Mouse (Mus musculus) forebrain, embryonic 15.5 days (tissue): ENCODE data around the gene 1700016C15Rik. TPM values are rescaled to one million over a fixed set of nuclear protein-coding genes. Genes with fewer than 3 reads are reported as not detected.

Experiments used
- ATAC-seq: fragments of 200-750 bp; cut with Nextera tagmentation; replicated peaks from 2 replicates; pipeline ENCODE4 v1.8.0; 2017; ENCODE audit warnings: mild to moderate bottlenecking, moderate TSS enrichment, moderate library complexity
- H3K27ac ChIP-seq: fragments of 300-500 bp; sonication (generic); replicated peaks from 2 replicates; pipeline ENCODE4 v1.5.1; 2015; ENCODE audit warnings: mild to moderate bottlenecking, inconsistent platforms
- H3K27me3 ChIP-seq: fragments of 300-500 bp; sonication (generic); 2 replicates; pipeline ENCODE4 v1.6.1; 2015; ENCODE audit warnings: inconsistent platforms
- H3K36me3 ChIP-seq: fragments of 300-500 bp; sonication (generic); 2 replicates; pipeline ENCODE4 v1.6.1; 2015; ENCODE audit warnings: mild to moderate bottlenecking, inconsistent platforms
- H3K4me1 ChIP-seq: fragments of 300-500 bp; sonication (generic); 2 replicates; pipeline ENCODE4 v1.6.1; 2015; ENCODE audit warnings: inconsistent platforms
- H3K4me2 ChIP-seq: fragments of 300-500 bp; sonication (generic); replicated peaks from 2 replicates; pipeline ENCODE4 v1.6.1; 2015; ENCODE audit warnings: mild to moderate bottlenecking, inconsistent platforms
- H3K4me3 ChIP-seq: fragments of 300-500 bp; sonication (generic); 2 replicates; pipeline ENCODE4 v1.5.1; 2015; ENCODE audit warnings: mild to moderate bottlenecking, inconsistent platforms
- H3K9ac ChIP-seq: fragments of 300-500 bp; sonication (generic); replicated peaks from 2 replicates; pipeline ENCODE4 v1.6.1; 2015; ENCODE audit warnings: mild to moderate bottlenecking, inconsistent platforms
- H3K9me3 ChIP-seq: fragments of 300-500 bp; sonication (generic); 2 replicates; pipeline ENCODE4 v1.6.1; 2016; ENCODE audit warnings: inconsistent platforms
- WGBS: fragments of 180-500 bp; shearing (Covaris S2); methylation state at CpG from one replicate; pipeline ENCODE4 v1.1.7; 2015; ENCODE audit warnings: mixed read lengths; 5-methylcytosine and 5-hydroxymethylcytosine counted together
- polyA plus RNA-seq: library from polyadenylated mRNA; unstranded; fragments of >200 nt; fragmentation: Nextera tagmentation; extraction: Ambion mirVana; gene quantifications from 2 replicates; pipeline ENCODE4 v1.2.1, GENCODE M21; 2015

1700016C15Rik gene
- polyA plus RNA-seq, 1 experiment from 2014 or later, result not detected

GRCm38 (mm10) chr1:177719029-177719427 lies 10.6 kb upstream of the 1700016C15Rik start:
- no peak overlapping the region for H3K9ac ChIP-seq
- H3K4me3 ChIP-seq, result no peak overlapping the region
- ATAC-seq, result peak; percentile 68
- no peaks in the 10 kb centered on the region for H3K9me3 ChIP-seq
- no peaks in the 10 kb centered on the region for H3K36me3 ChIP-seq
- WGBS, result 83% methylated on average over 3 of the region's 3 CpGs
- H3K27ac ChIP-seq, result no peak overlapping the region
- peaks cover 22% of the 10 kb centered on the region for H3K27me3 ChIP-seq
- H3K4me2 ChIP-seq, result no peak overlapping the region
- peaks cover 7% of the 10 kb centered on the region for H3K4me1 ChIP-seq

- H3K9ac ChIP-seq, result no peak overlapping the region
- H3K36me3 ChIP-seq, result no peaks in the 10 kb centered on the region
- ATAC-seq, result no peak
- no peak overlapping the region for H3K4me3 ChIP-seq
- no peak overlapping the region for H3K27ac ChIP-seq
- WGBS, result 75% methylated on average over 4 of the region's 4 CpGs
- no peak overlapping the region for H3K4me2 ChIP-seq
- H3K9me3 ChIP-seq, result no peaks in the 10 kb centered on the region
- H3K4me1 ChIP-seq, result no peaks in the 10 kb centered on the region
- H3K27me3 ChIP-seq, result peaks cover 7% of the 10 kb centered on the region; the same call in 1 of the 2 replicates
Measured at GRCm38 (mm10) chr1:177723786-177724185, 5.8 kb upstream of the 1700016C15Rik start.

GRCm38 (mm10) chr1:177726870-177727269 lies 2.7 kb upstream of the 1700016C15Rik start:
- H3K36me3 ChIP-seq, result no peaks in the 10 kb centered on the region
- WGBS, result 84% methylated on average over 5 of the region's 5 CpGs
- ATAC-seq, result no peak
- H3K9ac ChIP-seq, result no peak overlapping the region
- H3K9me3 ChIP-seq, result no peaks in the 10 kb centered on the region
- H3K4me1 ChIP-seq, result no peaks in the 10 kb centered on the region
- no peak overlapping the region for H3K4me3 ChIP-seq
- no peak overlapping the region for H3K4me2 ChIP-seq
- no peaks in the 10 kb centered on the region for H3K27me3 ChIP-seq
- H3K27ac ChIP-seq, result no peak overlapping the region

DNA sequence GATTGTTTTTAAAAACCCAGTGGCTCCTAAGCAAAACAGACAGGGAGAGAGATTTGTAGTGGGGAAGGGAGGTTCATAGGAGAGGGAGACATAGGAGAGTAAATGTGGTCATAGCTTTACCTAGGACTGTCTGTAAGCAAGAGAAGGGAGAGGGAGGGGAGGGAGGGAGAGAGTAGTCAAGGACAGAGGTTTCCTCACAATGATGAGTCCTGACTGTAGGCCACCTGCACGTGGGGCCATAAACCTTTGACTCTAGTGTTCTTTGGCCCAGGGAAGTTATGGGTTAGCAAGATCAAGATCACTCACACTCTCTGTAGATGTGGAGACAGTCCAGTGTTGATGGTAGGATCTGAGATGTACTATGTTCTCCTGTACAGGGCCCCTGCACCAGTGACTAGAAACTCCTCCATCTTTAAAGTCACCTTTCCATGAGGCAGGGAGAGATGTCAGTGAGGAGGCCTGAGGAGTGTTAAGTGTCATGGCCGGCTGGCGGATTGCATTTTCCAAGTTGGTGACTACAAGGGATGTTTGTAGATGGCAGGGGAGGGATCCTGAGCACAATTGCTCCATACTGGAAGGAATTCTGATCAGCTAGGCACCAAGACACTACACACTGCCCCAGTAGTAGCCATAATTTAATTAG lies 1.6 kb upstream of the 1700016C15Rik start:
- Histone ChIP-seq H3K9me3 (no peaks in the 10 kb centered on the region), H3K27ac (no peak overlapping the region), H3K4me3 (no peak overlapping the region), H3K27me3 (no peaks in the 10 kb centered on the region), H3K9ac (no peak overlapping the region), H3K4me2 (no peak overlapping the region), H3K4me1 (no peaks in the 10 kb centered on the region), H3K36me3 (no peaks in the 10 kb centered on the region)
- ATAC-seq, result no peak
- WGBS, result 95% methylated on average over 3 of the region's 3 CpGs

DNA sequence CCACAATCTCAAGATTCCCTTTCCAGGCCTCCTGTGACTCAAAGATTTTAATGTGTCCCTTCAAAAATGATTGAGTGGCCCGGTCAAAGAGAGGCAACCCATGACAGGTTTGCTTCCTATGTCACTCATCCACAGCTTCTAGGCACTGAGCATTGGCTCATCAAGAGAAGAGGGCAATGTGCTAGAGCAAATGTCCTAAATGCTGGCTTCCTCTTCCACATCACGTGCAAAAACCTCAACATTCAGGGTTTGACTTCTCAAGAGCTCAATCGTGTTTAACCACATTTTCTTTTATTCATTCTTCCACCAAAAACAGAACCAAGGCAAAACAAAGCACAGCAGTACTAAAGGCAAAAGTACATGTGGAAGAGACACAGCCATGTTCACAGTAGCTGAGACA lies 2.4 kb downstream of the 1700016C15Rik start:
- ATAC-seq, result no peak
- no peak overlapping the region for H3K4me3 ChIP-seq
- 89% methylated on average over 3 of the region's 3 CpGs for WGBS
- no peaks in the 10 kb centered on the region for H3K36me3 ChIP-seq
- no peak overlapping the region for H3K4me2 ChIP-seq
- H3K9me3 ChIP-seq, result no peaks in the 10 kb centered on the region
- no peaks in the 10 kb centered on the region for H3K27me3 ChIP-seq
- H3K27ac ChIP-seq, result no peak overlapping the region
- H3K4me1 ChIP-seq, result no peaks in the 10 kb centered on the region
- no peak overlapping the region for H3K9ac ChIP-seq

DNA sequence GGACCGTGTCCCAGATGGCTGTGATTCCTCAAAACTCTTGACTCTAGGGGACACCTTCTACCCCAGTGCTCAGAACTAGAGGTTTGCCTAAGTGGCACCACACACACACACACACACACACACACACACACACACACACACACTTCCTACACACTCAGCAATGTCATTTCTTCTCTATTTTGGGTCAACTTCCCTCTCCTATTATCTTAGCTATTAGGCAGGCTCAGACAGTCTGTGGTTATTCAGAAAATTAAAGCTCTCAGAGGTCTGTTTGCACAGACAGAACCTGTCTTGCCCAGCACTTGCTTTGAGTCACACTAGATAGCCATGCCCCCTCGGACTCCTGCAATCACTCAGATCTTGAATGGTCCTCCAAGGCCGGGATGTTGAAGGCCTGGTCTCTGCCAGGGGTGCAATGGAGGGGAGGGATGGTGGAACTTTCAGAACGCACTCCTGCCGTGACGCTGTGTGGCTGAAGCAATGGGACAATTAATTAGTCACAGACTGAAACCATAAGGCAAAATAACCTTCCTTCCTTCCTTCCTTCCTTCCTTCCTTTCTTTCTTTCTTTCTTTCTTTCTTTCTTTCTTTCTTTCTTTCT lies 8.0 kb downstream of the 1700016C15Rik start:
- no peak overlapping the region for H3K9ac ChIP-seq
- WGBS, result 67% methylated on average over 6 of the region's 6 CpGs
- no peaks in the 10 kb centered on the region for H3K4me1 ChIP-seq
- H3K4me3 ChIP-seq, result no peak overlapping the region
- no peak overlapping the region for H3K27ac ChIP-seq
- no peak for ATAC-seq
- H3K9me3 ChIP-seq, result no peaks in the 10 kb centered on the region
- H3K4me2 ChIP-seq, result no peak overlapping the region
- no peaks in the 10 kb centered on the region for H3K27me3 ChIP-seq
- H3K36me3 ChIP-seq, result no peaks in the 10 kb centered on the region

DNA sequence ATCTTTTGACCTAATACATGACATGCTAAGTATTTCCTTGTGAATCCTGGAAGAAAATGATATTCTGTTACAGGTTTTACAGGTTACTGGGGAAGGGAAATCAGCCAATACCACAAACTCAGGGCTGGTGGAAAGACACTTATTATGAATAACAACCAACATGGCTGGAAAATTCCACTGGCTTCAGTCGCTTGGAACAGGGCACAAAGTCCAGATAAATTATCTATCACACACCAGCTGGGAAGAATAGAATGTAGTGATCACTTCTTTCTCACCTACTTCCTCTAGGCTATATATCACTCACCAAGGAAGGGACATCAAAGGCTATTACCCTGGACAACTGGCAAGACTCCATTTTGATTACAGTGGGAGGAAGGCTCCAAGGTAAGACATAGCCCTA lies 11.1 kb downstream of the 1700016C15Rik start:
- H3K36me3 ChIP-seq, result no peaks in the 10 kb centered on the region
- H3K4me3 ChIP-seq, result no peak overlapping the region
- no peak for ATAC-seq
- no peak overlapping the region for H3K27ac ChIP-seq
- no peak overlapping the region for H3K4me2 ChIP-seq
- no peak overlapping the region for H3K9ac ChIP-seq
- WGBS, result 88% methylated on average over 1 of the region's 1 CpGs
- no peaks in the 10 kb centered on the region for H3K27me3 ChIP-seq
- no peaks in the 10 kb centered on the region for H3K9me3 ChIP-seq
- no peaks in the 10 kb centered on the region for H3K4me1 ChIP-seq

GRCm38 (mm10) chr1:177742119-177742518 lies 12.5 kb downstream of the 1700016C15Rik start:
- Histone ChIP-seq H3K9ac (no peak overlapping the region), H3K4me2 (no peak overlapping the region), H3K4me1 (no peaks in the 10 kb centered on the region), H3K36me3 (no peaks in the 10 kb centered on the region), H3K9me3 (no peaks in the 10 kb centered on the region), H3K27ac (no peak overlapping the region), H3K4me3 (no peak overlapping the region), H3K27me3 (no peaks in the 10 kb centered on the region)
- 78% methylated on average over 1 of the region's 1 CpGs for WGBS
- ATAC-seq, result no peak

DNA sequence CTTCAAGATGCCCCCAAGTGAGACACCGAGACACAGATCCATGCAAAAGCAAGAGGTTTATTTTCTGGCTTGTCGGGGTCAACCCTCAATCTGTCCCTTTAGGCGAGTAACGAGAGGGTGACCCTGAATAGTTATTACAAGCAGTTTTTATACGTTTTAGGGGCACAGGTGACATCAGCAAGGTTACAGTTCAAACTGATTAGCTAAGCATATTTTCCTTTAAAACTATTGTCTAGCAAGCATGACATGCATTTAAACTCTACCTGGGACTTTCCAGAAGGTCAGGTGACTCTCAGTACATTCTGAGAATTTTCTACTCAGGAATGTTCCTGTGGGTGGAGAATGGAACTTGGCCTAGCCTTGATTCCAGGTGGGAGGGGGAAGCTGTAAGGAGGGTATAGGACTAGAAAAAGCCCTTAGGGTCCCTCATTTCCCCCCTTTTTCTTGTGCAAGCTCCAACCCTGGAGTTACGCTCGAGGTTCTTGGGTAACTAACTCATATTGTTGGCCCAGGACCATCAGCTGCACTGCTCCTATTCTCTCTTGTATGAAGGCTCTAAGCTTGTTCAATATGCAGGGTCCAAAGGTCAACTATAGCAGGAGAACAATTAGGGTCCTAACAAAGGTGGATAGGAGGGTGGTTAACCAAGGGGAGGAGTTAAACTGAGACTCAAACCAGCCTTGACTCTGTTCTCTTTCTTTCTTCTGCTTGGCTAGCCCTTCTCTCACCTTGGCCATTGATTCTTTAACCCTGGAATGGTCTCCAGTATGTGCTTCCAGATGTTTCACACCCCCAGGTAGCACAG lies 15.1 kb downstream of the 1700016C15Rik start:
- Histone ChIP-seq H3K9ac (no peak overlapping the region), H3K36me3 (no peaks in the 10 kb centered on the region), H3K9me3 (peaks cover 7% of the 10 kb centered on the region; the same call in 1 of the 2 replicates), H3K27me3 (no peaks in the 10 kb centered on the region), H3K4me1 (no peaks in the 10 kb centered on the region), H3K4me3 (no peak overlapping the region), H3K27ac (no peak overlapping the region), H3K4me2 (no peak overlapping the region)
- ATAC-seq, result no peak
- WGBS, result 83% methylated on average over 7 of the region's 7 CpGs

DNA sequence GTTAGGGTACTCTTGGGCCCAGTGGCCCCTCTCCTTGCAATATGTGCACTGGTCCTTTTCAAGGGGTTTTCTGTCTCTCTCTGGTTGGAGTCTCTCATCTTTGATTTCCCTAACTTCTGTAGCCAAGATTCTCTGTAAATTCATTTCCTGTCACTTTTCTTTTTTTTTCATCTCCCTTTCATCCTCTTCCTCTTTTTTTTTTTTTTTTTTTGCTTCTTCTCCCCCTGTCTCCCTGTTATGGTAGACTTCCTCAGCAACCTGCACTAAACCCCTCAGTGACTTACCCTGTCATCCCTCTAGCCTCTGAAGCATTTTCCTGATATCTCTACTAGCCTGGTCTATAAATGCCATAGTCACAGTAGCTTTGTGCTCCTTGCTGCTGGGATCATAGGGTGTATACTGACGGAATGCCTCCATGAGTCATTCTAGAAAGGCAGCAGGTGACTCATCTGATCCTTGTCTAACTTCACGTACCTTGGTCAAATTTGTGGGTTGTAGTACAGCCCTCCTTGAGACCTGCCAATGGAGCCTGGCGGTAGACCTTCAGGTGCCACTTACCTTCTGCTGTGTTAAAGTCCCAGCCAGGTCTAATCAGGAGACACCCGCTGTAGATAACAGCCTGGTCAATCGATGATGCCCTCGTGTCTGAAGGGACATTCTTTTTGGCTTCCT lies 18.4 kb downstream of the 1700016C15Rik start:
- 97% methylated on average over 6 of the region's 6 CpGs for WGBS
- Histone ChIP-seq H3K9ac (no peak overlapping the region), H3K36me3 (no peaks in the 10 kb centered on the region), H3K4me1 (no peaks in the 10 kb centered on the region), H3K4me3 (no peak overlapping the region), H3K9me3 (peaks cover 18% of the 10 kb centered on the region; the same call in 1 of the 2 replicates), H3K27ac (no peak overlapping the region), H3K4me2 (no peak overlapping the region), H3K27me3 (no peaks in the 10 kb centered on the region)
- ATAC-seq, result no peak

DNA sequence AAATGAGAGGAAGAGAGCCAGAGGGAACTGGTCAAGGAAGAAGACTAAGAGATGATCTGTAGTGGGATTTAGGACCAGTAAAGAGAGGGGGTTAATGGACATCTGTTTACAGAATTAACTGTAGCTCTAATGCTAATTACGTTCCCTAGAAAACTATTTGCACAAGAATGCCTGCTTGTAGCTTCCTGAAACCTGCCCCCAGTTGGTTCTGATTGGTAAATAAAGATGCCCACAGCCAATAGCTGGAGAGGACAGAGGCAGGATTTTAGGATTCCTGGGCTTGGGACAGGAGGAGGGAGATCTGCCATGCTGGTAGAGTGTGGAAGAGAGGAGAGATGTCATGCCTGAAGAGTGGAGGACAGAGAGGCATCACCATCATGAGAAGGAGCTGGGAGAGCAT lies 23.9 kb downstream of the 1700016C15Rik start:
- H3K9ac ChIP-seq, result no peak overlapping the region
- H3K9me3 ChIP-seq, result peaks cover 18% of the 10 kb centered on the region; the same call in 1 of the 2 replicates
- H3K4me3 ChIP-seq, result no peak overlapping the region
- H3K36me3 ChIP-seq, result no peaks in the 10 kb centered on the region
- no peak overlapping the region for H3K27ac ChIP-seq
- 68% methylated on average over 1 of the region's 1 CpGs for WGBS
- ATAC-seq, result no peak
- no peak overlapping the region for H3K4me2 ChIP-seq
- H3K27me3 ChIP-seq, result no peaks in the 10 kb centered on the region
- H3K4me1 ChIP-seq, result no peaks in the 10 kb centered on the region

- no peak overlapping the region for H3K27ac ChIP-seq
- no peaks in the 10 kb centered on the region for H3K4me1 ChIP-seq
- no peak overlapping the region for H3K9ac ChIP-seq
- H3K36me3 ChIP-seq, result 0 out of 2 replicates have a peak, but pooled peaks cover 3% of the 10 kb centered on the region
- H3K4me2 ChIP-seq, result no peak overlapping the region
- no peak for ATAC-seq
- no peak overlapping the region for H3K4me3 ChIP-seq
- 97% methylated on average over 5 of the region's 5 CpGs for WGBS
- H3K27me3 ChIP-seq, result no peaks in the 10 kb centered on the region
- H3K9me3 ChIP-seq, result no peaks in the 10 kb centered on the region
Measured at GRCm38 (mm10) chr1:177757249-177757648, 27.6 kb downstream of the 1700016C15Rik start.
